Mouse (Mus musculus) kidney, postnatal 25 days (tissue): ENCODE measurements around the gene Prm2.
A peak's percentile ranks its signal among the peaks of the same experiment; 100 is the strongest.

Experiments used
- DNase-seq, 2 experiments: peaks; one replicate each; pipeline ENCODE4 v3.0.0; 2021; ENCODE audit warnings: mixed read lengths in 2 of 2

The Prm2 gene

DNA sequence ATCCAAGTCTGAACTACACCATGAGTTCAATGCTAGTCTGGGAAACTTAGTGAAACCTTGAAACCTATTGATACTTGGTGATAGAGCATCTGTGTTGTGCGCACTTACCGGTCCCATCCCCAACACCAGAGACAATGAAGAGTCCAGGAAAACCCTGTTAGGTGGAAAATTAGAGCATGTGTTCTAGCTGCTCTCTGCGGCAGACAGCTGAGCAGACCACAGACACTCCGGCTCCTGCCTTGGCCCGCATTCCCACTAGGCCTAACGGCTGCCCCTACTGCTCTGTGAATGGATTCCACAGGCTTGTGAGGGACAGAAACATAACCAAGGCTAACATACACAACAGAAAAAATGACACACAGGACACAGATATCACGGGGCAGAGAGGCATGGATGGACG is 22.4 kb downstream of the Prm2 start:
- no peak for DNase-seq

DNA sequence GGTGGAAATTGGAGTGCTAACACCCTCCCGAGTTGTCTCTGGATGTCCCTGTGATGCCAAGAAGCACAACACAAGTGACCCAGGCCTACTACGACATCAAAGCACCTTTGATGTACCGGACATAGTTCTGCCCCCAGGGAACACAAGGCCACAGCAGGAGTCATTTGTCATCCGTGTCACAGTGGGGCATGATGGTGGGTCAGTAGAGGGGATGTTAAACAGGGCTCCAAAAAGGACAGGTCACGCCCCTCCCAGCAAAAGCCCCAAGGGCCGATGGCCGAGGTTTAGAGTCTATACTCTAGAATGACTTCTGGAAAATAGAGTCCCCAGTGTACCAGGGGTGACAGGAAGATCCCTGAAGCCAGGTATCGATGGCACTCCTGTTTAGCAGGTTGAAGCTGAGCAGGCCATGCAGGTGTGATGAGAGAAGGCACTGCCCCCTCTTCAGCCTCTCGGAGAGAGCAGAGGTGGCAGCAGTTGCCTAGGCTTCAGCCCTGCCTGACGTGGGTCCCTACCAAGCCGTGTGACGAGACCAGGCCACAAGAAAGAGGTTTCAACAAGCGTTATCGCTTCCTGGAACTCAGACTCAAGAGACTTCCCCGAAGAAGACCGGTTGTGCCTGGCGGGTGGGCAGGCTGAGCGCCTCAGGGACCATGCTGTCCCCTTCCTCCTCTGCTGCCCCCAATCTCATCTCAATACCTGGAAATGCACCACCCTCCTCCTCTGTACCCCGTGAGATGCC is 24.0 kb downstream of the Prm2 start:
- DNase-seq, result no peak

DNA sequence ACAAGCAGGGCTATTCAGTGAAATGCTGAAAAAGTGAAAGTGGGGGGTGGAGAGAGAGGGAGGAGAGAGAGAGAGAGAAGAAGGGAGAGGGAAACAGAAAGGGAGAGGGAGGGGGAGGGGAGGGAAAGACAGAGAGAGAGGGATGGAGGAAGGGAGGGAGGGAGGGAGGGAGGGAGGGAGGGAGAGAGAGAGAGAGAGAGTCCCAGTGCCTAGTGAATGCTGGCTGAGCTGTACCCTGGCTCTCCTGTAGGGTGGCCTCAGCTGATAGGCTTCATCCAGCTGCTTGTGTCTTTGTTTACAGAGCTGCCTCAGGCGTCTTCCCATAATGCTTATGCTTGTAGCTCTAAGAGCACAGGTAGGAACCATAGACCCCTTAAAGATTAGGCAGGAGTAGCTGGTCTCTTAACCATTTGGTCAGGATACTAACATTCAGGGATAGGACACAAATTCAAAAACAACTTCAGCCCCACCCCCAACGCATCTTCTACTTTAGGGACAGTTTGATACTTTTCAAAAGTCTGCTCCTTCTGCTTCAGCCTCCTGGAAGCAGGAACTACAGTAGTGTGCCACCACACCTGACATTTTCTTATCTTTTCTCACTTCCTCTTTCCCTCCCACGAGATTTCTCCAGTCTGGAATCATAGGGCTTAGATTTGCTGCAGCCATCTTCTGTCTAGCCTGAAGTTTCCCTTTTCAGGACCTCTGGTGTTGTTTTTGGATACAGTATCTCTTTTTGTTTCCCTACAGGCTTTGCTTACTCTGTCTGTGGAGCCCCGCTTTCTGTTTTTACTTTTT is 25.2 kb downstream of the Prm2 start:
- DNase-seq, result no peak

DNA sequence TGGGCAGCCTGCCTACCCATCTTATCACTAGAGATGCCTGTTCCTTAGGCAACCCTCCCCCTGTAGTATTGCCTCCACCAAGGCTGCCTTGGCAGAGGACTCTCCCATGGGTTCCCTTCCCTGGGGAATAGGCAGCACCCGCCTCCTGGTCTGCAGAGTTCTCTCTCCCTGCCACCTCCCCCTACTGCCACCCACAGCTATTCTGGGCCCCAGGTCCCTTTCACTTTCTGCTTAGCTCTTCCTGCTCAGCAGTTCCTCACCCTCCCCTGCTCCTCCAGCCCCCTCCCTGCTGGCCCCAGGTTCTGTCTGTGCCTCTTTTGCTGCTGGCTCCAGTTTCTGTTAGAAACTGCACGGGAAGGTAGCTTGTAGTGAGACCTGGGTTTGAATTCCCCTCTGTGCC is 26.3 kb downstream of the Prm2 start:
- DNase-seq, result no peak

DNA sequence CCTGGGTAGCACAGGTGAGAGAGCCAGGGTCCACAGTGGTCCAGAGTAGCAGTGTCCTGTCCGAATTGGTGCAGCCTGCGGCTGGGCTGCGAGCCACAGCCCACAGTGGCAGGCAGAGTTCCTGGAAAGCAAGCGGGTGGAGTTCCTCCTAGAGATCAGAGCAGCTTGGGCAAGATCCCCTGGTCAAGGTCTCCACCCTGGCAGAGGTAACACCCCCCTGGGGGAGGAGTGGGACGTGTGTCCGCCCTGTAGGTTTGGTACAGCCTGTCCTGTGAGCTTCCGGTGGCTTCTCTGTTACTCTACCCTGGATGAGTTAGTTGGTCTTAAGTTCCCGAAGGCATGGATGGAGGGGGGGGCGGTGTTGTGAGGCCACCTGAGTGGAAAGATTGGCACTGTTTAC is 27.1 kb downstream of the Prm2 start:
- peak in 1 of 2 experiments; percentile 49 for DNase-seq

DNA sequence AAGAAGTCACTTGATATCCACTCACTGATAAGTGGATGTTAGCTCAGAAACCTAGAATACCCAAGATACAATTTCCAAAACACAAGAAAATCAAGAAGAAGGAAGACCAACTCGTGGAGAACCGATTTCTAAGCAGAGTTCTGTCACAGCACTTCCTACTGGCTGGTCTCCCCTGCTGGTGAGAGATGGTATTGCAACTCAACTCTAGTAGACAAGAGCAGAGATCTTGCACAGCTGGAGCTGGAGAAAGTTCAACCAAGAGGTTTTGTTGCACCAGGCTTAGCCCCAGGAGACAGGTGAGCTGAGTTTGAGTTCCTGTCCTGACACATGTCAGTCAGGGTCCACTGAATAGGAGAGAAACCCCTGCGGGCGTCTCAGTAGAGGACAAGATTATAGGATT is 28.8 kb downstream of the Prm2 start:
- DNase-seq, result peak; percentile 59 to 95

DNA sequence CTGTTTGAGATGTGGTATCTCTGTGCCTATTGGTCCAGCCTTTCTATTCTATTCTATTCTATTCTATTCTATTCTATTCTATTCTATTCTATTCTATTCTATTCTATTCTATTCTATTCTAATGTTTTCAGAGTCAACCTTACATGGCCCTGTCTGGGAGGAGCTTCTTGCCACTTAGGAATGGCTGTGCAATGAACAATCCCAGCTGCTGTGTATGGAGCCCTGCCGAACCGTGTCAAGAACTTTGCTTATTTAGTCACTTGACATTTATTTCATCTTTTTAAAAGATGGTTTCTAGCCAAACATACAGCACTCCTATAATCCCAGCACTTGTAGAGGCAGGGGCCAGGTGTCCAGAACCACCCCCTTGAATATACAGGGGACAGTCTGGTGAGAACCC is 31.6 kb downstream of the Prm2 start:
- peak in 1 of 2 experiments; percentile 18 for DNase-seq

DNA sequence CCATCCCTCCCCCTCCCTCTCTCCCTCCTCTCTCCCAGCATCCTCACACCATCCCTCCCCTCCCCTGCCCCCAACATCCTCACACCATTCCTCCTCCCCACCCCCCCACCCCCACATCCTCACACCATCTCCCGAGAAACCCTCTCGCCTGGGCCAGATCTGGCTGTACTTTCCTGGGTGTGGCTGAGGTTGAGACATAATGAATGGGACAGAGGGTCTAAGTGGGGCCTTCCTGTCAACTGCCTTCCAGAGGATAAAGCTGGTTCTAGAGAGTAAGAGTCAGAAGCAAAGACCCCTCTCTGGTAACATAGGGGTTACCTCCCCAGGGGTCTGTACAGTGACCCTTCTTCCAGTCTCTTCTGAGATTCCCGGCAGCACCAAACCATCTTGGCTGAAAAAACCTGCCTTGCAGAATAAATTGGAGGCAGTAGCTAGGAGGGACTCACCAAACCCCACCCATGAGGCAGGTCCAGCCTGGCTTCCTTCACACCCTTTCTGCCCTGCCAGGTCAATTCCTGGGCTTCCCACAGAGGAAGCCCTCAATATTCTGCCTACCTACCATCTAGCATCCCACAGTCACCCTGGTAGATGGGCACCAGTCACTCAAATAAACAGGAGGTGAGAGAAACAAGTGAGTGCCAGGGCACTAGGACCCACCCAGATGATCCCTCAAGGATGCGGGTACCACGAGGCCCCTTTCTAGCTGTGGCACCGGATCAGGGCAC is 32.2 kb downstream of the Prm2 start:
- no peak for DNase-seq

DNA sequence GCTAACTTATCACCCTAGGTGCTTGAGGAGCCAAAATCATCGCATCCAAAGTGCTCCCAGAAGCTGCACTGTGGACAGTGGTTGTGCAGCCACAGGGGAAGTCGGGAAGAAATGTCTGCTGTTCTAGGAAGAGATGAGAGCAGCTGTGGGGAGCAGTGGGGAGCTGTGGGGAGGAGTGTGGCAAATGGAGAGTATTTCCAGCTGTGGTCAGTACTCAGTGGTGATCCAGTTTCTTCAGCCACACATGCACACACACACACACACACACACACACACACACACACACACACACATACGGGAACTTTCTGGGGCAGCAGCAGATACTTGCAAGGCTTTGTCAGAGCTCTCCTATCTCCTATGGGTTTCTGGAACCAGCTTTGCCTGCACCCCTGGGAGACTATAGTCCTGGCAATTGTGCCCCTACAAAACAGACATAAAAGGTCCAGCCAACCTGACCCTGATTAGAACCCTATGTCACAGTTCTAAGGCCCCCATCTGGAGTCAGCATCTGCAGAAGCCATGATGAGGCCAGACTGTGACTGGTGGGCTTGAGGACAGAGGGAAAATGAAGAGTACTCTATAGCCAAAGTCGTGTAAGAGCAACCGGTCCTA is 33.3 kb downstream of the Prm2 start:
- no peak for DNase-seq

DNA sequence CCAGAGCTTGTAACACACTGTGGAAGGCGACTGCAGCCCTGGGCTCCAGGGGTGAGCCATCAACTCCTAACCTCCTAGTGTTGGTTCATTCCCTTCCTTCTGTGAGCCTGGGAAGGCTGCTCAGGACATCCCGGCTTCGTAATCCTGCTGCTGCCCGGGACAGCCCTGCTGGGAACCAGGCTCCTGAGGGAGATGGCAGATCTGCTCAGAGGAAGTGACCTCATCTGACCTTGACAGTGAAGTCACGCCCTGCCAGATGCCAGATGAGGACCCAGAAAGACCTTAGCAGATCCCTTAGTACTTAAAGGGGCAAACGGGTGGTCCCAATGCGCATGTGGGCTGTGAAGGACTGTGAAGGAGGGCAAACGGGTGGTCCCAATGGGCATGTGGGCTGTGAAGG is 34.8 kb downstream of the Prm2 start:
- no peak for DNase-seq

DNA sequence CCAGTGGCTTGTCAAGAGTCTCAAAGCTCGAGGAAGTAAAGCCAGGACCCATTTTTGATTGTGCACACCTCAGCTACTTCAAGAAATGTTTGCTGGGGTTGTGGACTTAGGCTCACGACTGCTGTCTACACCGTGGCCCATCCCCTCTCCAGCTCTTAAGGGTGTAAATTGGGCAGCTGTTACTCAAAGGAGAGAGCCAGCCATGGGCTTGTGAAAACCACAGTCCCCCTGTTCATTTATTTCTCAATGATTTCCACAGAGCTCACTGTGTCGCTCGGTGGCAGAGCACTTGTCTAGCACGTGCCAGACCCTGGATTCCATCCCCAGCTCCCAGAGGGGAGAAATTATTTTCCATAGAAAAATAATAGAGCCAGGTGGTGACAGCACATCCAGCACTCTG is 39.8 kb downstream of the Prm2 start:
- no peak for DNase-seq

DNA sequence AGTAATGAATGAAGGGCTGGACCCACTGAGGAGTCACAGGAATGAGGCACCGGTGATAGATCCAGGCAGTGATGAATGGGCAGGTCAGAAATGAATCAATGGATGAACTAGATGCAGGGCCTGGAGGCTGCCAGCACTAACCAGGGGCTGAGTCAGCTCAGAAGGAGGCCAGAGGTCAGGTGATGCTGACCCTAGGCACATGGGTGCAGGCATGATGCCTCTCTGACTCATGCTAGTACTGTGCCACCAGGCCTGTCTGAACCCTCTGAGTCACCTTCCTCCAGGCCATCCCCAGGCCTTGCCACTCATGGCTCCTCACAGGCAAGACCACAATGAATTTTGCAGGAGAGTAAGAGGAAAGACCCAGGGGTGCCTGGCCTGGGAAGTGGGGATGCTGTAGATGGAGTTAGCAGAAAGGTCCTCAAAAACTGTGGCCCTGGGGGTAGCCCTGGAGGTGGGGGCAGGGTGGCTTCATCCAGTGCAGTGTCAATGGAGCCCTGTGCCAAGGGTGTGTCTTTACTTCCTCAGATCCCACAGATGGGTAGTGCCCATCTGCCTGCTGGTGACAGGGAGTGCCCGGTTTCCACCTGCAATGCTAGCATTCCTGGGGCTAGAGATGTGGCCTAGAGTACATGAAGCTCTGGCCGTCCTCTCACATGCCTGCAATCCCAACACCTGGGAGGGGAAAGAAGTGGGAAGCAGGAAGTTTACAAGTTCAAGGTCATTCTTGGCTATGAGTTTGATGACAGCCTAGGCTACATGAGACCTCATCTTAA is 41.2 kb downstream of the Prm2 start:
- no peak for DNase-seq

DNA sequence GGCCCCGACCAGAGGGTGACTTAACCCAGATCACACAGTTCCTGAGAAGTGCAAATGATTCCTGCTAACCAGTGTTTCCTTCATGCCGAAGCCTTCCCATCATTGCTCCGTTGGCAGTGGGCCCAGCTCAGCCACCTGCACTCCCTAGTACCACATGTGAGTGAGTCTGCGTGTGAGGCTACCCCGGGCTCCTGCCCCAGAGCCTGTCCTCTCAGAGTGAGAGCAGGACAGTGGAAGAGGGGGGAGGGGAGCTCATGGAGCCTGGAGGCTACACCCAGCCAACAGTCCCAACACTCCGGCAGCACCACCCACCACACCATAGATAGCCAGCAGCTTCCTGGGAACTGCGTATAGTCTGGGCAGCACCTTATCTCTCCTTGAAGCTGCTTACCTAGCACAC is 46.1 kb downstream of the Prm2 start:
- DNase-seq, result peak in 1 of 2 experiments; percentile 25

DNA sequence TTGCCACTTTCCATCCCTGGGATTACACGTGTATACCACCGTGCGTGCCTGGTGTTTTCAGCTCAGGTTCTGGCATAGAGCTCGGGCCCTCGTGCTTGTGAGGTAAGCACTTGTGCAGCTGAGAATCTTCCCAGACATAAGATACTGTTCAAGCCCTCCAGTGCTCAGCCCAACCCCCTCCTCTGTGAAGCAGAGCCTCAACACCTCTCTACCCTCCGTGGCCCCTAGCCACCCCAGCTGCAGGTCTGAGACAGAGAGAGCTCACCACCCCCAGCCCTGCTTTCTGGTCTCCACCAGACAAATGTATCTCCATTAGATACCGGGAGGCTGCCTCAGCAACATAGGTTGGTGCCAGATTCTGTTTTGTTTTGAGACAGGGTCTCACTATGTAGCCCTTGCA is 46.7 kb downstream of the Prm2 start:
- DNase-seq, result no peak
